Mouse (Mus musculus) heart, adult 2 months (tissue): ENCODE measurements around the gene Fam71f2.

Experiments
- CTCF ChIP-seq: fragments of 200-600 bp; IDR thresholded peaks from 2 replicates; pipeline ENCODE4 v1.8.1; 2022; ENCODE audit warnings: antibody characterized with exemption, mild to moderate bottlenecking, moderate library complexity
- POLR2A ChIP-seq: fragments of 200-500 bp; IDR thresholded peaks from 2 replicates; pipeline ENCODE4 v1.6.1; 2011; ENCODE audit warnings: mild to moderate bottlenecking, low read depth, low read length, control low read depth; ENCODE audit not compliant: insufficient read depth

DNA sequence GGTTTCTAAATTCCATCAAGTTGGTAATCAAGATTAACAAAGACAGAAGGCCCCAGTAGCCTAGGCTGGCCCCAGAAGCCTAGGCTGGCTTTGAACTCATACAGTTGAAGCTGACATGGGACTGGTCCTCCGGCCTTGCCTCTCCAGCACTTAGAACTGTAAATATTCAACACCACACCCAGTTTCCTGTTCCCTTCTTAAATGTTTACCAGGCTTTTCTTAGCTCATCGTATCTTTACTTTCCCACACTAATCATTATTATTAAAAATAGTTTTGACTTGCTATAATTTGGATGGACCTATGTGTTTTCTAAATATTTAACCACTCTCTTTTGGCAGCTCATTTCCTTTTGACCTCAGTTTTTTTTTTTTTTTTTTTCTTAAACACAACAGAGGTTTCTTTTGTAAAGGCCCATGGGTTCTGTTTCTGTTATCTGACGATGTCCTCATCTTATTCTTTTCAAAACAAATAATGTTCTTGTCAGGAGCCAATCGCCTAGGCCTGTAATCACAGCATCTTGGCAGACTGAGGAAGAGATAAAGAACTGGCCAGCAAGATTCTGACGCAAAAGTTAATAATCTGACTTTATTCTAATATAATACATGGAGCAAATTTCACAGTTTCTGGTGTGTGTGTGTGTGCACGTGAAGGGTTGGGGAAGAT is 10.3 kb upstream of the Fam71f2 start:
- TF ChIP-seq POLR2A (no peak), CTCF (no peak)
